Mouse (Mus musculus) embryonic stem cell, embryonic (primary cell): ENCODE results near the gene Ptger4.

ENCODE experiments used
- CTCF ChIA-PET, 4 experiments: fragments of 300-600 bp in 2 of 4; fragments of 350-600 bp in 2 of 4; sonication (Branson Sonifier 250); formaldehyde crosslinking; loops; one replicate each; lab custom pipeline; 2022; ENCODE audit warnings: inconsistent platforms in 2 of 4; lab: Charles Lee
- POLR2A ChIA-PET, 4 experiments: fragments of 300-600 bp in 2 of 4; fragments of 350-600 bp in 2 of 4; sonication (Branson Sonifier 250); formaldehyde crosslinking; loops; one replicate each; lab custom pipeline; 2022; ENCODE audit warnings: antibody characterized with exemption in 4 of 4, inconsistent platforms in 1 of 4; lab: Charles Lee

Ptger4 gene

DNA sequence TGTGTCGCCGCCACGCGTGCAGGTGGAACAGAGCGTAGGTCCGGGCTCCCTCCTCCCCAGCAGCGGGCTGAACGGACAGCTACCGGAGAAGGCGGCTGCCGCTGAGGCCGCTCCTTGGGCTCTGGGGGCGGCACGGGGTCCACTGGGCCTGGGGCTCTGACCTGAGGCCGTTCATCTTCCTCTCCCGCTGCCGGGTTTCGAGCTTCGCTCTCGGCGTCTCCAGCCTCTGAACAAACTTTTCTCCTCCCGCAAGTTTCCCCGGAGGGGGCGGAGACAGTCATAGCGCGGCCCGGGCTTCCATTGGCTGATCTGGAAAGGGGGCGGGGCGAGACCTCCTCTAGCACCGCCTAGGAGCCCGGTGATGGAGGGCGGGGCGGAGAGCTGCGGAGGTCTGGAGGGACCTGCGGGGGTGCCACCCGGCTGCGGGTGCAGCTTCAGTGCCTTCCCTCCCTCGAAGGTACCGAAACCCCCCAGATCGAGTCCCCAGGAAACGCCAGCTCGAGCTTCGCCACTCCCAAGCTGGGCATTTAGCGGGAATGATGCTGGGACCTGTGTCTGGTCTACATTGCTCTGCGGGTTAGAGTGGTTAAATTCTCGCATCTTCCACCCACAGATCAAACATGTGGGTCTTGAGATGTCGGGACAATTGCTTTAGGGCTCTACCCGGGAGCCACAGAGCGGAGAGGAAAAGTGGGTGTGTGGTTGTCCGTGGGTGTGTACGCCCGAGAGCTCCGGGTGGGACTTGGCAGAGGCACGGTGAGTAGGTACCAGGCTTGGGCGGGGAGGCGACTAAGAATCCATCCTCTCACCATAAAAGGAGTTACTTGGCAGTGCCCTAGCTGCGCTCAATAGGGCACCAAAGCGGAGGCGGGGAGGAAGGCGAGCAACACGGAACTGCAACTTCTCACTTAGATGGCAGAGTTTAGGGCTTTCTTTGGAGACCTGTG is at the start of gene Ptger4:
Gene Ptger4, minus strand, starts transcription at position 229 of the 947 bp plus-strand sequence.
- POLR2A ChIA-PET, result interaction anchor here in 3 of 4 experiments (0.5 to 2.3 kb wide), 14 partner anchors 8 to 430 kb away, joined by 3 to 13 read pairs (median 4); partner anchors contain the start of genes Rpl37 (in 1 of the 3) and Ttc33 (in 1 of the 3)
- CTCF ChIA-PET, result interaction anchor here in 3 of 4 experiments (0.6 to 1.3 kb wide), 4 partner anchors 9 to 965 kb away, joined by 3 to 16 read pairs (median 4); no protein-coding TSS in a partner anchor

DNA sequence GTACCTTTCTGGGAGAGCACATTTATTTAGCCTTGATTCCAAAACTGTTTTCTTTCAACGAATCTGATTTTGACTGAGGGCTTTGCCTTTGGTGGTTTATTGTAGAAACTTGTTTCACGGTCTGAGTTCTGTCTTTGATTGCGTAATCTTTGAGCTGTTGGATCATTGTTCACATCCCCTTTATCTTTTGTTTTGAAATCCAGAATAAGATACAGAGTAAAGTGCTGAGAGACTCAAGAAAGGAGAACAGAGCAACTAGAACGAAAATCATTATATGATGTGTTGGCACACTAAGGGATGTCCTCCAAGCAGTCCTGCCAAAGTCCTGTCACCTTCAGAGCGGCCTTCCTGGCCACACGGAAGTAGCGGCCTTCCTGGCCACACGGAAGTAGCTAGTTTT is 44.4 kb upstream of the Ptger4 start:
- ChIA-PET CTCF (no interaction called here), POLR2A (no interaction called here)

DNA sequence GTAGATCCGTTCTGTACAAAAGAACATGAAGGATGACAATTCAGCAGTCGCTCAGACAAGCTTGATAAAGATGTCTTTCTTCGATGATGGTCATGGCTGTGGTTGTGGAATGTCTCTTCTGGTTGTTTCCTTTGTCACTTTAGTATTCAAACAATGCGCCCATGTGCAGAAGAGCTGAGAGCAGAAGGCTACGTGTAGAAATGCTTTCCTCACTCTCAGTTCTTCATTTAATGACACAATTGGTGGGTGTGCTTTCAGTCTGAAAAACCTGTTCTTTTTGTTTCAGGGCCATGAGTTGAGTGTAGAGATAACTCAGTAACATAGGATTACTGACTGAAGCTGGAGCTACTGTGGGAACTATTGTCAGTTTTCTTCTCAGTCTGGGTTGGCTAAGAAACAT is 43.1 kb upstream of the Ptger4 start:
- POLR2A ChIA-PET, result interaction anchor here in 1 of 4 experiments (0.6 kb wide), 1 partner anchor 24 kb away, joined by 3 read pairs; no protein-coding TSS in a partner anchor
- CTCF ChIA-PET, result interaction anchor here in 1 of 4 experiments (0.6 kb wide), 1 partner anchor 130 kb away, joined by 3 read pairs; no protein-coding TSS in a partner anchor

DNA sequence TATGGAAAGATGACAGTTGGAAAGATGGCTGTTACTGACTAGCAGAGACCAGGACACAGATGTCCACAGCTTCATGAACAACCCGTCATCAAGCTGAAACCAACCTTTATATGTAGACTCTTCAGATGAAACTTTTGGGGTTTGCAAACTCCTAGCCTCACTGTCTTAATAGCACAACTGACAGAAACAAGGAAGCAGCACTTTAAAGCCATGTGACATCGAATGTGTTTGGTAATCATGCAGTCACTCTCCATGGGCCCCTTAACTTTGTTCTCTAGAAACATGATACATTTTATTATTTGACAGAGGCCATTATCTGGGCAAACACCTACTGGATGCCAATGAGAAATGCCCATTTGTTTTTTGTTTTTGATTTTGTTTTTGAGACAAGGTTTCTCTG is 37.3 kb upstream of the Ptger4 start:
- CTCF ChIA-PET, result no interaction called here
- POLR2A ChIA-PET, result no interaction called here

DNA sequence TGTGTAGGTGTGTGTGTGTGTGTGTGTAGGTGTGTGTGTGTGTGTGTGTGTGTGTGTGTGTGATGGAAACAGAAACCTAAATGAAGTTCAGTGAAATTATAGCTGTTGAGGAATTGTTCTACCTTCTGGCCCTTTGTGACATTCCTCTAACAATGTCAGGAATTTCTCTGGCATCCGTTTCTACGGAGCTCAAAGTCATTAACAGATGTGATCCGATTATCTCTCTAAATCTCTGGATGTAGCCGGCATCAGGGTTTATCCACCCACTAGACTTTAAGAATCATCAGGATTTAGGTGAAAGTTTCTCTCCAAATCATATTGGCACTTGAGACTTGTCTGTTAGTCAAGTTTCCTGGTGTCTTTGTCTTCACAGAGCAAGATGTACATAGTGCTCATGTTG is 35.8 kb upstream of the Ptger4 start:
- POLR2A ChIA-PET, result no interaction called here
- CTCF ChIA-PET, result no interaction called here

DNA sequence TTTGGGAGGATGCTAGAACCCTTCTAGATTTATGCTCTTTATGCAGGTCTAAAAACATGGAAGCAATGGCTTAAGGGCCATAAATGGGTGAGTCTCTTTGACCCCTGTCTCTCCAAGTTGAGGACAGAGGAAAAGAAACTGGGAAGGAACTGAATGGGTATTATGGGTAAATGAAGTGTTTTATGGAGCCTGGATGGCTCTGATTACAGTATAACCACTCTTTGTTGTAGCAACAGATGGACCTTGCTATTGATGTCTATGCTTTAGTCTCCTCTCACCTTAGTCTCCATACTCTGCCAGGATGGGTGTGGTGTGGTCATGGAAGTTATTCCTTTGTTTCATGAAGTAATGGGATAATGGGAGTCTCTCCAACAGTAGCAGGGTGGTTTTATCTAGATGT is 34.5 kb upstream of the Ptger4 start:
- CTCF ChIA-PET, result no interaction called here
- POLR2A ChIA-PET, result no interaction called here

DNA sequence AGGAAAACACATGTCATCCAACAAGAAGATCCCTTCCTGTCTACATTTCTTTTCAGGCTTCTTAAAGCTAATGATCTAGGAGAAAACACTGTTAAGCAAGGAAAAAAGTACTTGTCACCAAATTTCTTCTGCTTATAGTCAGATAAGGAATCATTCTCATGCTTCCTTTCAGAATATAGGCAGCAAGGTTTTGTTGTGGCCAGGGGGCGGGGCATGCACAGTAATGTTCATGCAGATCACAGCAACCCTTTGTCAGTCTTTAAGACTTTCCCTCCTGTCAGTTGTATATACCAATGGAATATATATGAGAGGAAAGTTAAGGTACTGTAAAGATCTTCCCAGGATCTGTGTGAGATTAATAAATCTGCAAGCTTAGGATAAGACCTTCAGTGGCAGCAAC is 30.0 kb upstream of the Ptger4 start:
- ChIA-PET CTCF (no interaction called here), POLR2A (no interaction called here)

DNA sequence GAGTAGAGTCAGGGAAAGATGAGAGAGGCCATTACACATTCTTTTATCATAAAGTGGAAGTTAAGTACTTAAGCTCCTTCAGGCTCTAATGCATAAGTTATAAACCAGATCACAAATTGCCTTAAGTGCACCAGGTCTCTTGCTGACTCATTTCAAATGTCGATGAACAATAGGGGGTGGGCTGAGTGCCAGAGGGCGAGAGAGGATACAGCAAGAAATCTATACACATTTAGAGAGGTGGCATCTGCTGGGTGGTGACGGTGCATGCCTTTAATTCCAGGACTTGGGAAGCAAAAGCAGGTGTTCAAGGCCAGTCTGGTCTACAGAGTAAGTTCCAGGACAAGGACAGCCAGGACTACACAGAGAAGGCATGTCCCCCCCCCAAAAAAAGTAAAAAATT is 22.1 kb upstream of the Ptger4 start:
- POLR2A ChIA-PET, result no interaction called here
- CTCF ChIA-PET, result no interaction called here

DNA sequence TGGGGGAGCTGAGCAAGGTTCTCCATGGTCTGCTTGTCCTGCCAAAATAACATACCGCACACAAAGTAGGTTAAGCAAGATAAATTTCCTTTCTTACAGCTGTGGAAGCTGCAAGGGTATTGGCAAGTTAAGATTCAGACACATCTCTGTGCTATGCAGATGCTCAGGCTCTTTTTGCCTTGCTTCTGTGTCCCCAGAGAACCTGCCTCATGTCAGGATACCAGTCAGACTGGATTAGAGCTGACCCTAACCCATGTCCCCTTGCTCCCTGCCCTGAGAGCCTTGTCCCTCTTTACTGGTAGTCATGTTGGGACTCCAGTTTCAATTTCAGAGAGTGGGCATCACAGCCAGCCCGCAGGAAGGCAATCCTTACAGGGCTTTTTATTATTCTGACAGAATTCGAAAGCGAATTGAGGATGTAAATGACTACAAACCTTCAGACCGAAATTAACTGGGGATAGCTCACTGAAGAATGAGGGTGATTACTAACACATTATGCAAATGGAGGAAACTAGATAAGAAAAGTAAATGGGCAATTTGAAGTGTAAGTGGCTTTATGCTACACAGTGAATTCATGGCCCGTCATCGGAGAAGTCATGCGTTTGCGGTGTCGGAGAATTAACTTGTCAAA is 19.0 kb upstream of the Ptger4 start:
- ChIA-PET CTCF (no interaction called here), POLR2A (interaction anchor here in 2 of 4 experiments (0.7 to 0.9 kb wide), 2 partner anchors 24 kb away, joined by 3 read pairs; no protein-coding TSS in a partner anchor)

DNA sequence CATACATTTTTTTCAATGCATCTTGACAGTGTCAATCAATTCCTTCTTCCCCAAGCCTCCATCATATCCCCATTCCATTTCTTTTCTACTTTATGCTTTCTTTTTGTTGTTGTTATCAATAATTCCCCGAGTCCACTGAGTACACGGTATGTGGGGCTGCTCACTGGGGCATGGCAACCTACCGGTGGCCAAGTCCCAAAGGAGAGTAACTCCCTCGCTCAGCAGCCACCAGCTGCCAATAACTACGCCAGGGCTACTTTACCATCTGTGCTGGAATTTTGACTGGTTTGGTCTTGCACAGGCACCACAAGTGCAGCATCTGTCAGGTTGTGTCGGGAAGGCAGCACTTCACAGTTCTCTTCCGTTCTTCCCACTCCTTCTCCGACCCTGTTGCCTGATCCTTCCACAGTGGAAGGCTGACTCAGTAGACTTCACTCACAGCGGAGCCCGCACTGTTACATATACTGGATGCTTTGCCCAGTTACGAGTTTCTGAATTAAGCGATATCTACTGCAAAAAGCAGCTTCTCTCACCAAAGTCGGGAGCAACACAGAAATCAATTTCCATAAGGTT is 18.2 kb upstream of the Ptger4 start:
- POLR2A ChIA-PET, result interaction anchor here in 2 of 4 experiments (0.7 to 0.9 kb wide), 2 partner anchors 24 to 25 kb away, joined by 3 read pairs; no protein-coding TSS in a partner anchor
- CTCF ChIA-PET, result no interaction called here

DNA sequence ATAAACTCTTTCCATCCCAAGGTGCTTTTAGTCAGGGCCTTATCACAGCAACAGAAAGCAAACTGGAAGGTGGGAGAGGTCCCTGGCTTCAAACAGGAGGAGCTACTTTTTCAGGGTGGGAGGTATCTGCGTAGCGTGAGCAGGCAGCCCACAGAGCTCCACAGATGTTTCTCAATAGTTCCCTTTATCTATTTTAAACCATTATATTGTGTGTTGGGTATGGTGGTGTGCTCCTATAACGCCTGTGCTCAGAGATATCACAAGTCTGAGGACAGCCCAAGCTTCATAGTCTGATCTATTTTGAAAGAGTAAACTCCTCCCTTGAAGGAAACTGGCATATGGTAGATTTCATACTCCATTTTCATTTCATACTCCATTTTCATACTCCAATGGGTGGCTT is 17.0 kb upstream of the Ptger4 start:
- CTCF ChIA-PET, result interaction anchor here in 1 of 4 experiments (0.7 kb wide), 1 partner anchor 10 kb away, joined by 7 read pairs; no protein-coding TSS in a partner anchor
- POLR2A ChIA-PET, result no interaction called here

DNA sequence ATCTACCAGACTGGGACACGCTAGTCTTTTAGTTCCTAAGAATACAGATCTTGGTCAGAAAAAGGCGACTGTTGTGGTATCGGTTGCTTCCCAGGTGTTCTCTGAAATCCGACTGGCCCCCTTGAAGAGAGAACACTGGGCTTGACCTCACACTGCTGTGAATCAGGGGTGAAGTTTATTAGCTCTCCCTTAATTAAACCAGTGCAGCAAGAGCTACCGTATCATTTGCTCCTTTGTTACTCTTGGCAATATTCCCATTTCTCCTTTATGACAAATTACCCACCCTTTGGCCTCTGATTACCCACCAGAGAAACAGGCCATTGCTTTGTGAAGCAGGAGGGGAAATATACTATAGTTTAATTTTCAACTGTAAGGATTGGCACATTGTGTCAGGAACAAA is 16.2 kb upstream of the Ptger4 start:
- POLR2A ChIA-PET, result no interaction called here
- CTCF ChIA-PET, result no interaction called here

DNA sequence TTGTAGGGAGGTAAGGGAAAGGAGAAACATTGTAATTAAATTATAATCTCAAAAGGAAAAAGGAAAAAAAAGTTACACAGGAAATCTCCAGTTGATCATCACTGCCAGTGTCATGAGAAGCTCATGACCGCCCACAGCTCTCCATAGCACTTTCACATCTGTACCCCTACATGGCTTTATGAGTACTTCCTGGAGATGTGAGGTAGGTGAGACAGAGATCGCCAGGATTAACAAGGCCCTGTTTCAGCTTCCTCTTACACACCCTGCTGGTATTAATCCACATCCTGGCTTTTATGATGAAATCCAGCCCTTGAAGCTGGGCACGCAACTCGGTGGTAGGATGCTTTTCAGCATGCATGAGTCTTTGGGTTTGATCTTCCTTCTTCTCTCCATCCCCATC is 6.2 kb upstream of the Ptger4 start:
- CTCF ChIA-PET, result interaction anchor here in 1 of 4 experiments (1.5 kb wide), 1 partner anchor 13 kb away, joined by 5 read pairs; no protein-coding TSS in a partner anchor
- POLR2A ChIA-PET, result no interaction called here

DNA sequence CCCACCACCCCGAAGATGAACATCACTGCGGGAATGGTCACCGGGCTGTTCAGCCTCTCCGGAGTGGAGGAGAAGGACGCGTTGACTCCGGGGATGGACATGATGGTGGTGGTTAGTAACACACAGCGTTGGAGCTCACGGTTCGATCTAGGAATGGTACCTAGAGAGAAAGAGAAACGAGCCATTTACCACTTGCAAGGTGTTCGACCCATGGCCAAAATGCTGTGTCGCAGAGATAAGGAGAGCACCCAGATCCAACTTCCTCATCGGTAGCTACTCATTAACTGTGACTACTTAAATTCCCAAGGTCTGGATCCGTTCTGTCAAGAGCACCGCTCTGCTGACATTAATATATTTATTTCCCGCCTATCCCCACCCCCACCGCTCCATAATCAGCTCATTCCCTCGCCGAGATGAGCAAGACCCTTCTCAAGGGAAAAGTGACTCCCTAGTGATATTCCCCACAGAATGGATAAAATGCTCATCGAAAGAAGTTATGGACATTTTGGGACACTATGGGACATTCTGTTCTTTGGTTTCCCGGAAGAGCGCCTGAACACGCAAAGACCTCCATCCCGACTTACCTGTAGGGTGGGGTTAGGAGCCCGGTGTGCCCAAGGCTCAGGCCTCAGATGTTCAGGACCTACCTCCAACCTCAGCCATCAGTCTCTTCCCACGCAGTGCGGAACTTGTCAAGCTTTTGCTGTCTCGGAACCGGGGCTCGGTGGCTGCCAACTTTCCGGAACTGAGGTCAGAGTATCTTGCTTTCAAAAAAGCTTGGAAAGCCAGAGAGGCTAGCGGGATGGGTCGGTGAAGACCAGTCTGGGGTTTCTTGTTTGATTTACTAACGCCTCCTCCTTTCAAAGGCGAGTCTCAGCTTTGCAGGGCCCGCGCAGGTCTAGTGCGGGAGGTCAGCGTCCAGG is 690 bp downstream of the Ptger4 start:
- CTCF ChIA-PET, result interaction anchor here in 3 of 4 experiments (0.6 to 1.3 kb wide), 4 partner anchors 13 to 1208 kb away, joined by 3 to 16 read pairs (median 4); no protein-coding TSS in a partner anchor

DNA sequence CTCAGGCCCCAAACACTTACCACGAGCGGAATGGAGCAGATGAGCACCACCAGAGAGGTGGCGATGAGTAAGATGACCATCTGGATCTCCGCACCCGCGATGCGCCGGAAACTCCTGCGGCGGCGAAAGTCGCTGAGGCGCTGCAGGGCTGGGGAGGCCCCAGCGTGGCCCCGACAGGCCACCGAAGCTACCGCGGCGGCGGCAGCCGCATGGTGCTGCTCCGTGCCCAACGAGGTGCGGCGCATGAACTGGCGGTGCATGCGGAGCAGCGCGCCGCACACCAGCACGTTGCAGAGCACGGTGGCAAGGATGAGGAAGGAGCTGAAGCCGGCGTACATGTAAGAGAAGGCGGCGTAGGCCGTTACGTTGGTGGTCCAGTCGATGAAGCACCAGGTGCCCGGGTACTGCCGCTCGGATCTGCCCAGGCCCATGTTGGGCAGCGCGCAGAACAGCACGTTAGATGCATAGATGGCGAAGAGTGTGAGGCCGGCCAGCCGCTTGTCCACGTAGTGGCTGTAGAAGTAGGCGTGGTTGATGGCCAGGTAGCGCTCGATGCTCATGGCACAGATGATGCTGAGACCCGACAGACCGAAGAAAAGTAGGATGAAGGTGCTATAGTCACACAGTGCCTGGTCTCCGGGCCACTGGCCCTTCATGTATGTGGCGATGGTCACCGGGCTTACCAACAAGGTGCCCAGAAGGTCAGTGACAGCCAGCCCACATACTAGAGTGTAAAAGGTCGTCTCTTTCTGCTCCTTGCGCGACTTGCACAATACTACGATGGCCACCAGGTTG is 1.5 kb downstream of the Ptger4 start:
- CTCF ChIA-PET, result interaction anchor here in 3 of 4 experiments (0.6 to 1.0 kb wide), 3 partner anchors 136 to 996 kb away, joined by 3 read pairs; no protein-coding TSS in a partner anchor
- POLR2A ChIA-PET, result interaction anchor here in 2 of 4 experiments (0.6 to 2.3 kb wide), 7 partner anchors 8 to 1134 kb away, joined by 3 to 13 read pairs (median 4); no protein-coding TSS in a partner anchor

More for the DNA sequence above, 690 bp downstream of the Ptger4 start:
- POLR2A ChIA-PET, result interaction anchor here in 3 of 4 experiments (0.7 to 2.3 kb wide), 13 partner anchors 7 to 136 kb away, joined by 3 to 13 read pairs (median 4); partner anchors contain the start of gene Ttc33 (in 1 of the 3)

DNA sequence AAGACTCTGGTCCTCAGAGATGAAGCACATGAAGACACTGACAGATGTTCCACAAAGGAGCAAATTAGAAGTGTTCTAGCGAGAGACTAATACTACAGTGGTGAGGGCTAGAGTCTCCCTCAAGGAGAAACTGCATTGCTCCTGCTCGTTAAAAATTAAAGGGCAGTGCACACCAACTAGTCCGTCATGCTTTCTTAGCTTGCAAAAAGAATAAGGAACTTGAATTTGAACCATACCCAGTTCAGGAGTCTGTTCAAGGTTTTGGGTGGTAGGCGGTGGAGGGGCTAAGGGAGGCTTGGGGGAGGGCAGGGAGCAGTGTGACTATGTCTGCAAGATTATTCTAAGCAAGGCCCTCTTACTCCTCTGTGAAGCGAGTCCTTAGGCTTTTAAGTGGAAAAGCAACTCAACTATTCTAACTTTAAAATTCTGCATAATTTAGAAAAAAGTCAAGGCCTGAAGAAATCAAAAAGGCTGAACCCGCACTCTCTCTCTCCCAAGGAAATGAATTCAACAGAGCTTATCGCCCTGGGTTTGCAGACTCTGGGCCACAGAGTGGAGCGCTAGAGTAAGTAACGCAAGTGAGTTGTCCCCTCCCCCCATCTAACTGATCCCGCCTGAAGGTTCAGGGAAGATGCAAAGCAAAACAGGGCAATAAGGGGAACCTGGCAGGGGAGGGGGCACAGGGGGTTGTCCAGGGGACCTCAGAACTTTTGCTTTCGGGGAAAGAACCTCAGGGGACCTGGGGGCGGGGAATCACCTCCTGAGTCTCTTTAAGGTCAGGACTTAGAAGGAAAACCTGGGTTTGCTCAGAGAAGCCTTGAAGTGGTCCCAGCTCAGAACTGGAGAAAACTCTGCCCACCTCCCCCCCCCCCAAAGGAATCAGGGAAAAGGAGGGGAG is 2.4 kb downstream of the Ptger4 start:
- ChIA-PET CTCF (interaction anchor here in 3 of 4 experiments (0.6 to 1.0 kb wide), 3 partner anchors 135 to 997 kb away, joined by 3 read pairs; no protein-coding TSS in a partner anchor), POLR2A (interaction anchor here in 2 of 4 experiments (0.6 to 1.6 kb wide), 3 partner anchors 7 to 1134 kb away, joined by 3 to 5 read pairs (median 5); no protein-coding TSS in a partner anchor)
